Mouse (Mus musculus) thymus, adult 2 months (tissue): ENCODE results near the gene Acmsd.

ENCODE experiments used
- CTCF ChIP-seq: fragments of 200-500 bp; IDR thresholded peaks from 2 replicates; pipeline ENCODE4 v1.5.1; 2012; ENCODE audit warnings: mild to moderate bottlenecking, control low read depth, low read length, moderate library complexity, borderline replicate concordance; ENCODE audit not compliant: control insufficient read depth, poor library complexity, insufficient read depth; ENCODE audit errors: extremely low read depth
- POLR2A ChIP-seq: fragments of 200-500 bp; IDR thresholded peaks from 2 replicates; pipeline ENCODE4 v1.6.1; 2012; ENCODE audit warnings: mild to moderate bottlenecking, low read length, control low read depth, moderate library complexity; ENCODE audit not compliant: control insufficient read depth, poor library complexity, insufficient read depth; ENCODE audit errors: extremely low read depth

- TF ChIP-seq CTCF (no peak), POLR2A (no peak)
Measured at GRCm38 (mm10) chr1:127783862-127784261, 54.6 kb downstream of the Acmsd start.
